Mouse (Mus musculus): ENCODE measurements around the gene Nrf1.

Nrf1 gene

GRCm38 (mm10) chr6:30078938-30079529, 31.2 kb downstream of the Nrf1 start:
- 72% methylated on average over 4 of the region's 4 CpGs for WGBS

- 46% methylated on average over 3 of the region's 3 CpGs for WGBS
Observed at GRCm38 (mm10) chr6:30081339-30081738, 33.6 kb downstream of the Nrf1 start.

GRCm38 (mm10) chr6:30083307-30083706, 35.5 kb downstream of the Nrf1 start:
- 86% methylated on average over 1 of the region's 1 CpGs for WGBS

- WGBS, result 69% methylated on average over 2 of the region's 2 CpGs
Observed at GRCm38 (mm10) chr6:30085351-30085750, 37.6 kb downstream of the Nrf1 start.

GRCm38 (mm10) chr6:30091221-30091620, 43.4 kb downstream of the Nrf1 start:
- 50% methylated on average over 4 of the region's 4 CpGs for whole genome bisulfite sequencing

- WGBS, result 95% methylated on average over 6 of the region's 6 CpGs
Observed at GRCm38 (mm10) chr6:30092816-30093215, 45.0 kb downstream of the Nrf1 start.

- WGBS, result 86% methylated on average over 12 of the region's 12 CpGs
Observed at GRCm38 (mm10) chr6:30101773-30102415, 54.1 kb downstream of the Nrf1 start.

- WGBS, result 78% methylated on average over 2 of the region's 2 CpGs
Observed at GRCm38 (mm10) chr6:30106091-30106490, 58.3 kb downstream of the Nrf1 start.

- WGBS, result 50% methylated on average over 2 of the region's 2 CpGs
Observed at GRCm38 (mm10) chr6:30107456-30107855, 59.7 kb downstream of the Nrf1 start.

GRCm38 (mm10) chr6:30109820-30110502, 62.2 kb downstream of the Nrf1 start:
- 95% methylated on average over 10 of the region's 10 CpGs for WGBS

GRCm38 (mm10) chr6:30112349-30113132, 64.8 kb downstream of the Nrf1 start:
- 86% methylated on average over 4 of the region's 4 CpGs for WGBS

- 57% methylated on average over 2 of the region's 2 CpGs for WGBS
Observed at GRCm38 (mm10) chr6:30114101-30114500, 66.3 kb downstream of the Nrf1 start.

GRCm38 (mm10) chr6:30121152-30121551, 73.4 kb downstream of the Nrf1 start:
- WGBS, result 88% methylated on average over 2 of the region's 2 CpGs

GRCm38 (mm10) chr6:30121600-30121999, 73.8 kb downstream of the Nrf1 start:
- WGBS, result 77% methylated on average over 1 of the region's 1 CpGs

- WGBS, result 92% methylated on average over 1 of the region's 1 CpGs
Observed at GRCm38 (mm10) chr6:30123391-30123790, 75.6 kb downstream of the Nrf1 start.

- WGBS, result 98% methylated on average over 7 of the region's 7 CpGs
Observed at GRCm38 (mm10) chr6:30126060-30126459, 78.3 kb downstream of the Nrf1 start.

GRCm38 (mm10) chr6:30126766-30127165, 79.0 kb downstream of the Nrf1 start:
- 88% methylated on average over 9 of the region's 9 CpGs for WGBS

- 95% methylated on average over 3 of the region's 3 CpGs for WGBS
Observed at GRCm38 (mm10) chr6:30132399-30132798, 84.6 kb downstream of the Nrf1 start.

GRCm38 (mm10) chr6:30135590-30135989, 87.8 kb downstream of the Nrf1 start:
- 57% methylated on average over 3 of the region's 3 CpGs for WGBS

- 84% methylated on average over 2 of the region's 2 CpGs for WGBS
Observed at GRCm38 (mm10) chr6:30137227-30137626, 89.4 kb downstream of the Nrf1 start.

- WGBS, result 88% methylated on average over 7 of the region's 7 CpGs
Observed at GRCm38 (mm10) chr6:30139329-30140045, 91.7 kb downstream of the Nrf1 start.

- 97% methylated on average over 4 of the region's 4 CpGs for WGBS
Observed at GRCm38 (mm10) chr6:30143263-30143662, 95.5 kb downstream of the Nrf1 start.
